8 mouse cellular contexts compared by ENCODE assay signal in the genomic region with DNA sequence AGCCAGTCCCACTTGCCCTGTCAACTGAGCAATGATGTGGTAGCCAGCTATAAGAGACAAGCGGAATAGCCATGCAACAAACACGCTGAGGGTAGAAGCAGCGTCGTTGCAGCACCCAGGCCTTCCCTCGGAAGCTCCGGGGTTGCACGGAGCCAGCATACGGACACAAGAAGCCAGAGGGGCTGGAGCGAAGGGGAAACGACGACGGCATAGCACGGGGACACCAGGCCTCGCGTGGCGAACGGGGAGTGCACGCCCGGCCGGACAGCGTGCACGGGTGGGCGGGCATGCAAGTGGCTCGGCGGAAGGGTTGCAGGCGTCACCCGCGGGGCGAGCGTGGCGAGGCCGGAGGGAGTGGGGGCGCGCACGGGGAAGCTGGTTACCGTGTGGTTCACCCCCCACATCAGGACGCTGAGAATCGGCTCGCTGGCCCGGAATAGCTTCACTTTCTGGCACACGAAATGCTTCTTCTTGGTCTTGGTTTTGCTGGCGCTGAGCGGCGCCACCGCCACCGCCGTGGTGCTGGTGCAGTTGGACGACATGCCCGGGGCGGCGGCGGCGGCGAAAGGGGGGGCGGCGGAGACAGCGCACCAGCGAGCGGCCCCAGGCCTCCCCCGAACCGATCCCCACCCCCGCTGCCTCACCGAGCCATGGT. TPM values are rescaled to one million over a fixed set of nuclear protein-coding genes. Genes with fewer than 3 reads are reported as not detected.
DNase-seq lines count a peak whose midpoint lies in the region; ATAC-seq lines count a peak whose summit lies in the region.

A gene (minus strand): TSS at position 642 of the 655 bp plus-strand sequence.

- H3K36me3 ChIP-seq in heart, embryonic 13.5 days: peaks cover 42% of the 10 kb centered on the region

- under 1% methylated on average over 54 of the region's 63 CpGs for WGBS in heart, embryonic 13.5 days

- H3K27me3 ChIP-seq in heart, embryonic 13.5 days (replicated peaks): no peaks in the 10 kb centered on the region

- peak within 1 kb of the TSS; percentile 94 for H3K9ac ChIP-seq in heart, embryonic 13.5 days

- H3K27ac ChIP-seq in heart, embryonic 13.5 days (replicated peaks): peak within 1 kb of the TSS; percentile 95

- DNase-seq in cerebellum, postnatal 36 days: peak; percentile 58 to 70
- no peak for DNase-seq in cerebellum, adult 9-11 months
- DNase-seq in ZHBTc4 (ENCODE audit: low read depth, low spot score): peak; percentile 61
- DNase-seq in layer of hippocampus, postnatal 14 days (ENCODE audit: low spot score in 2 of 2): no peak
- peak; percentile 56 for DNase-seq in lung, postnatal 14 days
- peak; percentile 65 to 85 for DNase-seq in spleen, postnatal 4 days (ENCODE audit: low spot score in 2 of 2)

- H3K4me3 ChIP-seq in heart, embryonic 13.5 days: peak within 1 kb of the TSS; percentile 88

- ATAC-seq in erythroid progenitor cell, adult 5-6 weeks (replicated peaks; ENCODE audit: low FRiP score, poor library complexity, severe bottlenecking): peak; percentile 48
- ATAC-seq in heart, embryonic 13.5 days (ENCODE audit: extremely low read depth, insufficient number of reproducible peaks, low FRiP score, low TSS enrichment): peak; percentile 62

- 0 out of 2 replicates have a peak, but pooled peaks cover under 1% of the 10 kb centered on the region for H3K9me3 ChIP-seq in heart, embryonic 13.5 days

- H3K4me1 ChIP-seq in heart, embryonic 13.5 days: peaks cover 31% of the 10 kb centered on the region

- peak within 1 kb of the TSS; percentile 92 for H3K4me2 ChIP-seq in heart, embryonic 13.5 days

RNA-seq across cellular contexts. Expression of the gene that starts here (rescaled TPM):
- total RNA-seq in erythroid progenitor cell, adult 5-6 weeks (2015; ENCODE audit: low replicate concordance): 2.9 and 4.0 TPM in 2 replicates
- total RNA-seq in erythroid progenitor cell, adult 5-6 weeks (2017; ENCODE audit: low replicate concordance): 2.1 and 12.6 TPM in 2 replicates
- polyA plus RNA-seq in heart, embryonic 13.5 days (2015; fragmentation: Nextera tagmentation; extraction: Ambion mirVana): 0.90 and 1.0 TPM in 2 replicates
- 100 to 1,000 TPM; 115 to 118 TPM for total RNA-seq in layer of hippocampus, postnatal 14 days (2021)

Comparison
In these comparisons a context has a peak if more than half of its experiments do, and no peak if none do; other contexts are left out.
1. RNA of the gene that starts here (total RNA-seq): 115 to 118 TPM in layer of hippocampus, postnatal 14 days; 2.1 to 12.6 TPM in erythroid progenitor cell, adult 5-6 weeks; every median in the first group is over 4 times any median in the second.
2. DNase-seq: peak in cerebellum, postnatal 36 days (2 of 2), ZHBTc4 (single experiment), lung, postnatal 14 days (single experiment) and spleen, postnatal 4 days (2 of 2); none in cerebellum, adult 9-11 months (single experiment) and layer of hippocampus, postnatal 14 days (0 of 2).